Mouse (Mus musculus): ENCODE data around the gene Tsfm. TPM values are rescaled to one million over a fixed set of nuclear protein-coding genes. Genes with fewer than 3 reads are reported as not detected.

Tsfm gene
- polyA plus RNA-seq, 1 experiment from 2014 or later = 38.4 TPM

- H3K36me3 ChIP-seq (replicated peaks; ENCODE audit: insufficient read depth, low read length) = peaks cover 12% of the 10 kb centered on the region
- H3K27me3 ChIP-seq (ENCODE audit: insufficient read depth, low read length) = no peaks in the 10 kb centered on the region
- TF ChIP-seq EP300 (IDR thresholded peaks at IDR 0.05; ENCODE audit: low read depth) (no peak), CTCF (IDR thresholded peaks at IDR 0.05; ENCODE audit: low read depth) (no peak)
- H3K9ac ChIP-seq (replicated peaks) = no peak overlapping the region
- peaks cover 61% of the 10 kb centered on the region for H3K4me1 ChIP-seq (ENCODE audit: insufficient read depth)
- WGBS (ENCODE audit: insufficient replicate concordance) = 37% methylated on average over 8 of the region's 8 CpGs
- H3K4me2 ChIP-seq (ENCODE audit: low read depth, low read length) = peak overlapping the region; percentile 41
- DNase-seq = no peak
- ATAC-seq = 0 out of 2 replicates have a peak, but pooled peaks have one; percentile 4
- H3K4me3 ChIP-seq (ENCODE audit: low read depth, low read length) = no peak overlapping the region
- H3K9me3 ChIP-seq (ENCODE audit: low read length) = no peaks in the 10 kb centered on the region
- H3K27ac ChIP-seq (ENCODE audit: low read depth) = peak overlapping the region; percentile 32; the same call in 1 of the 2 replicates
Observed at GRCm38 (mm10) chr10:126987183-126988118, 43.2 kb downstream of the Tsfm start.

- 0 out of 2 replicates have a peak overlapping the region, but pooled peaks have one; percentile 9 for H3K9ac ChIP-seq (replicated peaks)
- DNase-seq = peak; percentile 57
- H3K4me3 ChIP-seq (ENCODE audit: low read depth, low read length) = no peak overlapping the region
- H3K36me3 ChIP-seq (replicated peaks; ENCODE audit: insufficient read depth, low read length) = peaks cover 3% of the 10 kb centered on the region; the same call in 1 of the 2 replicates
- TF ChIP-seq CTCF (IDR thresholded peaks at IDR 0.05; ENCODE audit: low read depth) = no peak
- no peak for TF ChIP-seq EP300 (IDR thresholded peaks at IDR 0.05; ENCODE audit: low read depth)
- WGBS (ENCODE audit: insufficient replicate concordance) = 54% methylated on average over 4 of the region's 4 CpGs
- no peak overlapping the region for H3K4me2 ChIP-seq (ENCODE audit: low read depth, low read length)
- no peaks in the 10 kb centered on the region for H3K9me3 ChIP-seq (ENCODE audit: low read length)
- ATAC-seq = peak; percentile 48
- H3K27ac ChIP-seq (ENCODE audit: low read depth) = peak overlapping the region; percentile 32
- H3K4me1 ChIP-seq (ENCODE audit: insufficient read depth) = peaks cover 70% of the 10 kb centered on the region
- H3K27me3 ChIP-seq (ENCODE audit: insufficient read depth, low read length) = no peaks in the 10 kb centered on the region
Observed at GRCm38 (mm10) chr10:126986541-126986961, 44.1 kb downstream of the Tsfm start.

GRCm38 (mm10) chr10:126985579-126985978 is 45.1 kb downstream of the Tsfm start:
- ATAC-seq = no peak
- H3K27ac ChIP-seq (ENCODE audit: low read depth) = peak overlapping the region; percentile 32; the same call in 1 of the 2 replicates
- 88% methylated on average over 9 of the region's 9 CpGs for WGBS (ENCODE audit: insufficient replicate concordance)
- H3K36me3 ChIP-seq (replicated peaks; ENCODE audit: insufficient read depth, low read length) = 0 out of 2 replicates have a peak, but pooled peaks cover 2% of the 10 kb centered on the region
- no peak overlapping the region for H3K4me3 ChIP-seq (ENCODE audit: low read depth, low read length)
- H3K9me3 ChIP-seq (ENCODE audit: low read length) = no peaks in the 10 kb centered on the region
- peaks cover 76% of the 10 kb centered on the region for H3K4me1 ChIP-seq (ENCODE audit: insufficient read depth)
- TF ChIP-seq EP300 (IDR thresholded peaks at IDR 0.05; ENCODE audit: low read depth) (no peak), CTCF (IDR thresholded peaks at IDR 0.05; ENCODE audit: low read depth) (no peak)
- H3K9ac ChIP-seq (replicated peaks) = no peak overlapping the region
- no peak for DNase-seq
- H3K4me2 ChIP-seq (ENCODE audit: low read depth, low read length) = no peak overlapping the region
- no peaks in the 10 kb centered on the region for H3K27me3 ChIP-seq (ENCODE audit: insufficient read depth, low read length)

GRCm38 (mm10) chr10:126985127-126985526 is 45.5 kb downstream of the Tsfm start:
- DNase-seq (no peak), ATAC-seq (no peak)
- H3K4me2 ChIP-seq (ENCODE audit: low read depth, low read length) = no peak overlapping the region
- H3K9ac ChIP-seq (replicated peaks) = no peak overlapping the region
- H3K36me3 ChIP-seq (replicated peaks; ENCODE audit: insufficient read depth, low read length) = 0 out of 2 replicates have a peak, but pooled peaks cover 2% of the 10 kb centered on the region
- TF ChIP-seq CTCF (IDR thresholded peaks at IDR 0.05; ENCODE audit: low read depth) = no peak
- no peak overlapping the region for H3K4me3 ChIP-seq (ENCODE audit: low read depth, low read length)
- 77% methylated on average over 4 of the region's 4 CpGs for WGBS (ENCODE audit: insufficient replicate concordance)
- H3K27ac ChIP-seq (ENCODE audit: low read depth) = peak overlapping the region; percentile 48
- H3K9me3 ChIP-seq (ENCODE audit: low read length) = no peaks in the 10 kb centered on the region
- H3K27me3 ChIP-seq (ENCODE audit: insufficient read depth, low read length) = no peaks in the 10 kb centered on the region
- peaks cover 80% of the 10 kb centered on the region for H3K4me1 ChIP-seq (ENCODE audit: insufficient read depth)

- no peak for ATAC-seq
- TF ChIP-seq CTCF (IDR thresholded peaks at IDR 0.05; ENCODE audit: low read depth) = no peak
- no peak for TF ChIP-seq EP300 (IDR thresholded peaks at IDR 0.05; ENCODE audit: low read depth)
- WGBS (ENCODE audit: insufficient replicate concordance) = 35% methylated on average over 5 of the region's 5 CpGs
- H3K9ac ChIP-seq (replicated peaks) = no peak overlapping the region
- 0 out of 2 replicates have a peak, but pooled peaks cover 2% of the 10 kb centered on the region for H3K36me3 ChIP-seq (replicated peaks; ENCODE audit: insufficient read depth, low read length)
- H3K9me3 ChIP-seq (ENCODE audit: low read length) = no peaks in the 10 kb centered on the region
- no peaks in the 10 kb centered on the region for H3K27me3 ChIP-seq (ENCODE audit: insufficient read depth, low read length)
- peak overlapping the region; percentile 3; the same call in 1 of the 2 replicates for H3K4me2 ChIP-seq (ENCODE audit: low read depth, low read length)
- DNase-seq = no peak
- H3K4me3 ChIP-seq (ENCODE audit: low read depth, low read length) = no peak overlapping the region
- H3K4me1 ChIP-seq (ENCODE audit: insufficient read depth) = peaks cover 80% of the 10 kb centered on the region
- H3K27ac ChIP-seq (ENCODE audit: low read depth) = peak overlapping the region; percentile 48
Observed at GRCm38 (mm10) chr10:126984189-126985004, 46.2 kb downstream of the Tsfm start.
